9 mouse cellular contexts compared by ENCODE assay signal in genomic region chr11:118043293-118043907, GRCm38 (mm10). TPM values are rescaled to one million over a fixed set of nuclear protein-coding genes. Genes with fewer than 3 reads are reported as not detected.
DNase-seq lines count a peak whose midpoint lies in the region; ATAC-seq lines count a peak whose summit lies in the region.
"Had no signal": no experiment of that assay in that cellular context is flagged by ENCODE, and none has a peak within 500 bp of the region (broad histone marks: within the 10 kb centered on the region; RNA-seq: fewer than 3 reads in every experiment).

No protein-coding gene starts in this region.

- no peak overlapping the region for H3K9ac ChIP-seq in intestine, embryonic 16.5 days (ENCODE audit: low read depth, low read length)
- H3K9ac ChIP-seq: liver, embryonic 13.5 days had no signal

- H3K27ac ChIP-seq in intestine, embryonic 16.5 days (ENCODE audit: low read length), result no peak overlapping the region
- H3K27ac ChIP-seq: liver, embryonic 13.5 days had no signal

- 0 out of 2 replicates have a peak, but pooled peaks have one; percentile 33 for ATAC-seq in intestine, embryonic 16.5 days
- ATAC-seq in megakaryocyte-erythroid progenitor cell, adult 5-6 weeks (replicated peaks; ENCODE audit: low FRiP score, low TSS enrichment, poor library complexity, severe bottlenecking), result no peak

- no peak overlapping the region for H3K4me3 ChIP-seq in intestine, embryonic 16.5 days (ENCODE audit: low read length)
- H3K4me3 ChIP-seq: liver, embryonic 13.5 days had no signal

- peak; percentile 28 for DNase-seq in adrenal gland, adult 2 months
- no peak for DNase-seq in adrenal gland, adult 18-20 months (ENCODE audit: low spot score in 2 of 2)
- DNase-seq in R1 (ENCODE audit: low read depth, low spot score), result peak; percentile 40
- peak; percentile 53 to 54 for DNase-seq in frontal cortex, postnatal 10 days (ENCODE audit: low spot score in 2 of 2)
- peak; percentile 44 to 64 for DNase-seq in left cerebral cortex, adult 9 months (ENCODE audit: low spot score in 2 of 2)
- peak; percentile 57 for DNase-seq in retina, embryonic 14.5 days (ENCODE audit: low spot score)
- DNase-seq: liver, embryonic 13.5 days had no signal

- 0 out of 2 replicates have a peak, but pooled peaks cover 5% of the 10 kb centered on the region for H3K4me1 ChIP-seq in intestine, embryonic 16.5 days (ENCODE audit: control insufficient read depth, insufficient read depth, low read length)
- H3K4me1 ChIP-seq: liver, embryonic 13.5 days had no signal

- no peaks in the 10 kb centered on the region for H3K36me3 ChIP-seq in intestine, embryonic 16.5 days (ENCODE audit: control insufficient read depth, insufficient read depth, low read length)
- H3K36me3 ChIP-seq: liver, embryonic 13.5 days had no signal

- no peaks in the 10 kb centered on the region for H3K27me3 ChIP-seq in intestine, embryonic 16.5 days (replicated peaks; ENCODE audit: control insufficient read depth, insufficient read depth, low read length)
- H3K27me3 ChIP-seq: liver, embryonic 13.5 days had no signal

- H3K4me2 ChIP-seq in intestine, embryonic 16.5 days (ENCODE audit: low read depth, low read length), result no peak overlapping the region
- H3K4me2 ChIP-seq: liver, embryonic 13.5 days had no signal

- 42% methylated on average over 14 of the region's 14 CpGs for WGBS in intestine, embryonic 16.5 days

- no peaks in the 10 kb centered on the region for H3K9me3 ChIP-seq in intestine, embryonic 16.5 days (ENCODE audit: control insufficient read depth, low read length)
- H3K9me3 ChIP-seq: liver, embryonic 13.5 days had no signal

RNA-seq across cellular contexts. Expression of gene Pgs1, which starts 57.3 kb away (rescaled TPM):
- total RNA-seq in adrenal gland, adult 2 months (2021), result 10 to 100 TPM; 53.9 to 54.5 TPM
- polyA plus RNA-seq in adrenal gland, adult 2 months (2012; rRNA removed), result 99.4 and 165 TPM in 2 replicates
- 10 to 100 TPM; 47.8 to 65.5 TPM for total RNA-seq in adrenal gland, adult 18-20 months (2021)
- 33.9 and 35.7 TPM in 2 replicates for polyA plus RNA-seq in intestine, embryonic 16.5 days (2015; fragmentation: Nextera tagmentation; extraction: Ambion mirVana)
- total RNA-seq in megakaryocyte-erythroid progenitor cell, adult 5-6 weeks (2014; fragmentation: Nextera tagmentation), result 20.5 and 27.5 TPM in 2 replicates
- total RNA-seq in megakaryocyte-erythroid progenitor cell, adult 5-6 weeks (2017), result 5.6 and 6.4 TPM in 2 replicates

Comparison
In these comparisons a context has a peak if more than half of its experiments do, and no peak if none do; other contexts are left out.
1. DNase-seq: peak in adrenal gland, adult 2 months (single experiment), R1 (single experiment), frontal cortex, postnatal 10 days (2 of 2), left cerebral cortex, adult 9 months (2 of 2) and retina, embryonic 14.5 days (single experiment); none in adrenal gland, adult 18-20 months (0 of 2).